Mouse (Mus musculus) right cerebral cortex, postnatal 10 days (tissue): ENCODE data around the gene Vstm2a.

ENCODE experiments used
- DNase-seq, 2 experiments: peaks; one replicate each; pipeline ENCODE4 v3.0.0; 2021; ENCODE audit warnings: low spot score in 2 of 2

Gene Vstm2a

DNA sequence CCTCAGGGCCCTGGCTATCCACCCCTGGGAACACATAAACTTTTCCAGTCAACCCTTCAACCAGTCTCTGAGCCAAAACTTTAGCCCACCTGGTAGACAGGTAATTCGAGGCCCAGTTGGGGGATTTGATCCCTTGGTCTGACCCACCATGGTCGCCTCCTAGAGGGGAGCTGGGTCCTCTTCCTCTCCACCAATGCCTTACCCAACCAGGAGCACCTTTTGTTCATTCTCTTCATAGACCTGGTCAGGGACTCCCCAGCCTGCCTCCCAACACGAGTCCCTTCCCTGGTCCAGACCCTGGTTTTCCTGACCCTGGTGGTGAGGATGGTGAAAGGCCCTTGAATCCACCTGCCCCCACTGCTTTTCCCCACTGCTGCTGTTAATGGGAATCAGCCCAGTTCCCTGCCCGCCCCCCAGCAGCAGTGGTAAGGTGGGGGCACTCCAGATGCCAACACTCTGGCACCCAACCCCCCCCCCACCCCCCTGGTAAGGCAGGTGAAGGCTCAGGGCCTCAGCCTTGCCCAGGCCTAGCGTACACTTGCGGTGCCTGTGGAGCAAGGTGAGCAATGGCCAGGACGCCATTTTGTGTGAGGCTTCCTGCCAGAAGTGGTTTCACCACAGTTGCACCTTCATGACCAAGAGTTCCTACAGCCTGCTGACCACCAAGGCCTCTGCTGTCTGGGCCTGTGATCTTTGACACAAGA, 182.2 kb downstream of the Vstm2a start:
- no peak for DNase-seq
